Mouse (Mus musculus) layer of hippocampus, postnatal 14 days (tissue): Measurements from ENCODE around the gene Neu1. TPM values are rescaled to one million over a fixed set of nuclear protein-coding genes. Genes with fewer than 3 reads are reported as not detected.
A peak's percentile ranks its signal among the peaks of the same experiment; 100 is the strongest.

Experiments
- DNase-seq, 2 experiments: peaks; one replicate each; pipeline ENCODE4 v3.0.0; 2021 to 2022; ENCODE audit warnings: low spot score in 2 of 2, mixed read lengths in 1 of 2
- long read RNA-seq, 2 experiments: library from polyadenylated mRNA; stranded (forward); transcript quantifications; one replicate each; pipeline ENCODE4 v2.0.0; 2021
- total RNA-seq, 2 experiments: library from RNA; stranded (reverse); gene quantifications; 2 replicates each; pipeline ENCODE4 v1.2.3; 2021

The Neu1 gene
- total RNA-seq, result 10 to 100 TPM; 31.9 to 32.9 TPM
- long read RNA-seq, experiment 1, transcript Neu1-201 (6 exons, 2,474 nt), result major isoform, 34 of 46 reads
- long read RNA-seq, experiment 1, partial matches to known transcripts, result 7 of 46 reads
- long read RNA-seq, experiment 1, other reads (novel, unspliced or antisense), result 4 of 46 reads
- long read RNA-seq, experiment 2, transcript Neu1-201 (6 exons, 2,474 nt), result major isoform, 41 of 67 reads
- long read RNA-seq, experiment 2, partial matches to known transcripts, result 13 of 67 reads
- long read RNA-seq, experiment 2, other reads (novel, unspliced or antisense), result 9 of 67 reads

GRCm38 (mm10) chr17:34931061-34931734 lies at the start of gene Neu1:
Gene Neu1, plus strand, starts transcription at chr17:34931253.
- peak; percentile 95 to 99 for DNase-seq

- no peak for DNase-seq
Measured at GRCm38 (mm10) chr17:34881683-34882310, 49.3 kb upstream of the Neu1 start, which contains the start of gene Gm20547. Gene Gm20547, minus strand, starts transcription at chr17:34882042.

- DNase-seq, result no peak
Measured at GRCm38 (mm10) chr17:34883332-34883731, 47.7 kb upstream of the Neu1 start.

- DNase-seq, result no peak
Measured at GRCm38 (mm10) chr17:34884704-34885103, 46.3 kb upstream of the Neu1 start.

GRCm38 (mm10) chr17:34885615-34886014 lies 45.4 kb upstream of the Neu1 start:
- no peak for DNase-seq

GRCm38 (mm10) chr17:34887942-34888341 lies 43.1 kb upstream of the Neu1 start:
- no peak for DNase-seq

GRCm38 (mm10) chr17:34890074-34890743 lies 40.8 kb upstream of the Neu1 start:
- no peak for DNase-seq

GRCm38 (mm10) chr17:34891377-34891776 lies 39.7 kb upstream of the Neu1 start:
- no peak for DNase-seq

GRCm38 (mm10) chr17:34893072-34893824 lies 37.8 kb upstream of the Neu1 start:
- no peak for DNase-seq

- DNase-seq, result peak; percentile 92 to 96
Measured at GRCm38 (mm10) chr17:34894074-34894597, 36.9 kb upstream of the Neu1 start.

- no peak for DNase-seq
Measured at GRCm38 (mm10) chr17:34894801-34895530, 36.1 kb upstream of the Neu1 start.

- no peak for DNase-seq
Measured at GRCm38 (mm10) chr17:34895724-34896123, 35.3 kb upstream of the Neu1 start.

- no peak for DNase-seq
Measured at GRCm38 (mm10) chr17:34896366-34896765, 34.7 kb upstream of the Neu1 start.

GRCm38 (mm10) chr17:34897373-34898159 lies 33.5 kb upstream of the Neu1 start:
- peak in 1 of 2 experiments; percentile 17 for DNase-seq

- DNase-seq, result peak; percentile 73 to 84
Measured at GRCm38 (mm10) chr17:34898160-34898586, 32.9 kb upstream of the Neu1 start, which contains the start of the genes C2 and Ehmt2. Gene C2, minus strand, starts transcription at chr17:34898265. Gene Ehmt2, plus strand, starts transcription at chr17:34898469.

- DNase-seq, result no peak
Measured at GRCm38 (mm10) chr17:34898706-34899052, 32.4 kb upstream of the Neu1 start.

- DNase-seq, result peak in 1 of 2 experiments; percentile 34
Measured at GRCm38 (mm10) chr17:34899053-34899889, 31.8 kb upstream of the Neu1 start.

- no peak for DNase-seq
Measured at GRCm38 (mm10) chr17:34899890-34900243, 31.2 kb upstream of the Neu1 start.
